Mouse (Mus musculus): ENCODE data around the gene Mmp14. TPM values are rescaled to one million over a fixed set of nuclear protein-coding genes. Genes with fewer than 3 reads are reported as not detected.

The Mmp14 gene
- total RNA-seq, 1 experiment = 29.8 TPM

DNA sequence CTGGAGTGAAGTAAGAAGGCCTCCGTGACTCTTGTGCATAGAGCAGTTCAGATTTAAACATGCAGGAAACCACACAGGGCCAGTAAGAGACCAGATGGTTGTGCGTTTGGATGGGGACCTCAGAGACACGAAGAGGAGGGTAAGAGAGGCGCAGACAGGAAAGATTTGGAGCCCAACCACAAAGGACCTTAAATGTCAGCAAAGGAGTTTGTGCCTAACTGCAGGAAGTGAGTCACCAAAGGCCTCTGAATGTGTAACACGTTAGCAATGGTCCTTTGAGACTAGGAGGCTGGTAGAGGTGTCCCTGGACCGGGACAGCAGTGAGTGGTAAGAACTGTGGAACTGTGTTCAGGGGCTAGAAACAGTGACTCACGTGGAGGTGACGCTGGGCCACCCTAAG is 50.0 kb downstream of the Mmp14 start:
- H3K9ac ChIP-seq (ENCODE audit: insufficient read depth, low read depth, low read length, poor library complexity, severe bottlenecking) = no peak overlapping the region
- in situ Hi-C loops (cut with MboI; ENCODE audit: low sequenced_read_pairs in 2 of 2, unreplicated experiment in 2 of 2) = loop anchor here (25.0 kb wide), 2 partner anchors 94 to 419 kb away; no protein-coding TSS in a partner anchor
- no peak overlapping the region for H3K4me3 ChIP-seq (ENCODE audit: insufficient read depth in 1 of 2, low read depth in 1 of 2, low read length in 2 of 2, poor library complexity in 1 of 2, severe bottlenecking in 1 of 2)
- no peaks in the 10 kb centered on the region for H3K9me3 ChIP-seq (ENCODE audit: control insufficient read depth, insufficient read depth, low read depth, low read length)
- H3K4me1 ChIP-seq (ENCODE audit: control insufficient read depth in 2 of 2, insufficient read depth in 2 of 2, low read length in 2 of 2, poor library complexity in 1 of 2) = peaks cover 0 to 5% of the 10 kb centered on the region in 2 experiments; a peak in 1 of 4 replicates
- DNase-seq (ENCODE audit: low read depth, low spot score) = no peak
- no peak overlapping the region for H3K27ac ChIP-seq (ENCODE audit: insufficient read depth, low read depth, low read length, poor library complexity, severe bottlenecking)
- TF ChIP-seq ZC3H11A (IDR thresholded peaks at IDR 0.05; ENCODE audit: borderline replicate concordance, low read depth, low read length) (no peak), ZNF384 (IDR thresholded peaks at IDR 0.05; ENCODE audit: low read depth, low read length) (no peak), MAFK (IDR thresholded peaks at IDR 0.05; ENCODE audit: insufficient read depth, low read depth, low read length) (no peak), CHD2 (IDR thresholded peaks at IDR 0.05; ENCODE audit: low read depth, low read length) (no peak), HCFC1 (IDR thresholded peaks at IDR 0.05; ENCODE audit: borderline replicate concordance, insufficient read depth, low read length) (no peak)
- H3K36me3 ChIP-seq (ENCODE audit: control insufficient read depth, insufficient read depth, low read length, poor library complexity, severe bottlenecking) = no peaks in the 10 kb centered on the region

DNA sequence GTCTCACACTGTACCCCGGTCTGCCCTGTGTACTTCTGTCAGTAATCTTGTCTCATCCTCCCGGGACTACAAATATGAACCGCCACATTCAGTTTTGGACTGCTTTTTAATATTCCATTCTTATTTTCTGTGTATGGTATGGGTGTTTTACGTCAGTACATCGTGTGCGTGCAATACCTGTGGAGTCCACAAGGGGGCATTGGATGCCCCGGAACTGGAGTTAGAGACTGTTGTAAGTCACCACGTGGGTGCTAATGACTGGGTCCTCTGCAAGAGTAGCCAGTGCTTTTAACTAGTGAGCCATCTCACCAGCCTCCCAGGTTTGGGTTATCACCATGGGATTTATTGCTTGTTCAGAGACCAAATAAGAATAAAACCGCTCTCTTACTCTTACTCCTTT is 51.1 kb downstream of the Mmp14 start:
- Histone ChIP-seq H3K9ac (ENCODE audit: insufficient read depth, low read depth, low read length, poor library complexity, severe bottlenecking) (no peak overlapping the region), H3K4me1 (ENCODE audit: control insufficient read depth in 2 of 2, insufficient read depth in 2 of 2, low read length in 2 of 2, poor library complexity in 1 of 2) (no peaks in the 10 kb centered on the region), H3K9me3 (ENCODE audit: control insufficient read depth, insufficient read depth, low read depth, low read length) (no peaks in the 10 kb centered on the region), H3K36me3 (ENCODE audit: control insufficient read depth, insufficient read depth, low read length, poor library complexity, severe bottlenecking) (no peaks in the 10 kb centered on the region), H3K4me3 (ENCODE audit: insufficient read depth in 1 of 2, low read depth in 1 of 2, low read length in 2 of 2, poor library complexity in 1 of 2, severe bottlenecking in 1 of 2) (no peak overlapping the region), H3K27ac (ENCODE audit: insufficient read depth, low read depth, low read length, poor library complexity, severe bottlenecking) (no peak overlapping the region)
- peak; percentile 73 for DNase-seq (ENCODE audit: low read depth, low spot score)
- TF ChIP-seq ZC3H11A (IDR thresholded peaks at IDR 0.05; ENCODE audit: borderline replicate concordance, low read depth, low read length) (peak; percentile 47; the same call in 1 of the 2 replicates), HCFC1 (IDR thresholded peaks at IDR 0.05; ENCODE audit: borderline replicate concordance, insufficient read depth, low read length) (no peak), MAFK (IDR thresholded peaks at IDR 0.05; ENCODE audit: insufficient read depth, low read depth, low read length) (no peak)
- in situ Hi-C loops (cut with MboI; ENCODE audit: low sequenced_read_pairs in 2 of 2, unreplicated experiment in 2 of 2) = loop anchor here (25.0 kb wide), 2 partner anchors 95 to 420 kb away; no protein-coding TSS in a partner anchor

DNA sequence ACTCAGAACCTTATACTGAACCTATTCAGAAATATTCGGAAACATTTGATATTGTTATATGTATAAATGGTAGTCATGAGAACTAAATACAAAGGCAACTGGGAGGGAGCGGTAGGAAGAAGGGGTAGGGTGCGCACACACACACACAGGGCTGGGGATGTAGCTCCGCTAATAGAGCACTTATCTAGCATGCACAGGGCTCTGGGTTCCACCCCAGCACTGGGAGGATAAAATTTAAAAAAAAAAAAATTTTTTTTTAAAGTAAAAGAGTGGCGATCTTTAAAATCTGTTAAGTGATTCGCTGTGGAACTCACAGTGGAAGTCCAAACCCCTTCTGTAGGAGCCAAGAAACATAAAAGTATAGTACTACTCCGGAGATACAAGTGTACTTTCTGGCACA is 54.5 kb downstream of the Mmp14 start:
- no peak for DNase-seq (ENCODE audit: low read depth, low spot score)
- Histone ChIP-seq H3K9ac (ENCODE audit: insufficient read depth, low read depth, low read length, poor library complexity, severe bottlenecking) (no peak overlapping the region), H3K4me1 (ENCODE audit: control insufficient read depth in 2 of 2, insufficient read depth in 2 of 2, low read length in 2 of 2, poor library complexity in 1 of 2) (no peaks in the 10 kb centered on the region), H3K27ac (ENCODE audit: insufficient read depth, low read depth, low read length, poor library complexity, severe bottlenecking) (no peak overlapping the region), H3K36me3 (ENCODE audit: control insufficient read depth, insufficient read depth, low read length, poor library complexity, severe bottlenecking) (no peaks in the 10 kb centered on the region), H3K9me3 (ENCODE audit: control insufficient read depth, insufficient read depth, low read depth, low read length) (no peaks in the 10 kb centered on the region), H3K4me3 (ENCODE audit: insufficient read depth in 1 of 2, low read depth in 1 of 2, low read length in 2 of 2, poor library complexity in 1 of 2, severe bottlenecking in 1 of 2) (no peak overlapping the region)
- TF ChIP-seq CHD2 (IDR thresholded peaks at IDR 0.05; ENCODE audit: low read depth, low read length) (no peak), ZC3H11A (IDR thresholded peaks at IDR 0.05; ENCODE audit: borderline replicate concordance, low read depth, low read length) (no peak), ZNF384 (IDR thresholded peaks at IDR 0.05; ENCODE audit: low read depth, low read length) (no peak), HCFC1 (IDR thresholded peaks at IDR 0.05; ENCODE audit: borderline replicate concordance, insufficient read depth, low read length) (no peak), MAFK (IDR thresholded peaks at IDR 0.05; ENCODE audit: insufficient read depth, low read depth, low read length) (no peak)
- in situ Hi-C loops (cut with MboI; ENCODE audit: low sequenced_read_pairs in 2 of 2, unreplicated experiment in 2 of 2) = loop anchor here (25.0 kb wide), 2 partner anchors 99 to 424 kb away; no protein-coding TSS in a partner anchor

DNA sequence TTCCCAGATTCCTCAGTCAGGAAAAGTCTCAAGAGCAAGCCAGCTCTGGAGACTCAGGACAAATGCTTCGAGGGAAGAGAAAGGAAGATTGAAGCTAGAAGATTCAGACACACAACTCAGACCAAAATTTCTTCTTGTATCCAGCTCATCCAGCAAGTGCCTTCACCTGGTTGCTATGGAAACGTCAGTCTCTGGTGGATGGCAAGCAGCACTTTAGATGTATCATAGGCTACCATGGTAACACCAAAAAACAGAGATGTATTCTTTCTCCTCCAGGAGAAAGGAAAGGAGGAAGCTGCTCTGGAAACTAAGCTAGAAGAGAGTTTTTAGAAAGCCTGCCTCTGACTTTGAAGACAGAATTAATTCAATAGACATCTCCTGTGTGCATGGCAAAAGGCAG is 56.3 kb downstream of the Mmp14 start:
- in situ Hi-C loops (cut with MboI; ENCODE audit: low sequenced_read_pairs in 2 of 2, unreplicated experiment in 2 of 2) = loop anchor here (25.0 kb wide), 2 partner anchors 100 to 425 kb away; no protein-coding TSS in a partner anchor
- DNase-seq (ENCODE audit: low read depth, low spot score) = no peak
- Histone ChIP-seq H3K9ac (ENCODE audit: insufficient read depth, low read depth, low read length, poor library complexity, severe bottlenecking) (no peak overlapping the region), H3K27ac (ENCODE audit: insufficient read depth, low read depth, low read length, poor library complexity, severe bottlenecking) (no peak overlapping the region), H3K4me3 (ENCODE audit: insufficient read depth in 1 of 2, low read depth in 1 of 2, low read length in 2 of 2, poor library complexity in 1 of 2, severe bottlenecking in 1 of 2) (no peak overlapping the region), H3K9me3 (ENCODE audit: control insufficient read depth, insufficient read depth, low read depth, low read length) (no peaks in the 10 kb centered on the region), H3K36me3 (ENCODE audit: control insufficient read depth, insufficient read depth, low read length, poor library complexity, severe bottlenecking) (no peaks in the 10 kb centered on the region), H3K4me1 (ENCODE audit: control insufficient read depth in 2 of 2, insufficient read depth in 2 of 2, low read length in 2 of 2, poor library complexity in 1 of 2) (no peaks in the 10 kb centered on the region)
- TF ChIP-seq MAFK (IDR thresholded peaks at IDR 0.05; ENCODE audit: insufficient read depth, low read depth, low read length) = no peak
- TF ChIP-seq ZNF384 (IDR thresholded peaks at IDR 0.05; ENCODE audit: low read depth, low read length) = no peak
- no peak for TF ChIP-seq CHD2 (IDR thresholded peaks at IDR 0.05; ENCODE audit: low read depth, low read length)
- TF ChIP-seq ZC3H11A (IDR thresholded peaks at IDR 0.05; ENCODE audit: borderline replicate concordance, low read depth, low read length) = no peak
- TF ChIP-seq HCFC1 (IDR thresholded peaks at IDR 0.05; ENCODE audit: borderline replicate concordance, insufficient read depth, low read length) = no peak

DNA sequence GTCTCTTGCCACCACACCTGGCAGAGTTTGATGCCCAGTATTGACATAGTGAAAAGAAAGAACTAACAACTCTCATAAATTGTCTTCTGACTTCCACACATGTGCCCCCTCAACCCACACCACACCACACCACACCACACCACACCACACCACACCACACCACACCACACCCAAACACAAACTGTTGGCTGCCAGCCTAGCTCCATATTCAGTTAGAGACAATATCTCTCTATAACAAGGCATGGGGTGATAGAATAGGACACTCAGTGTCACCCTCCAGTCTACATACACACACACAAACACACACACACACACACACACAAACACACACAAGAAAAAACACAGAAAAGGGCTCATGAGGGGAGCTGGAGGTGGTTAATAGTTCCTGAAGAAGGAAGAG is 56.9 kb downstream of the Mmp14 start:
- no peak overlapping the region for H3K4me3 ChIP-seq (ENCODE audit: insufficient read depth in 1 of 2, low read depth in 1 of 2, low read length in 2 of 2, poor library complexity in 1 of 2, severe bottlenecking in 1 of 2)
- H3K36me3 ChIP-seq (ENCODE audit: control insufficient read depth, insufficient read depth, low read length, poor library complexity, severe bottlenecking) = no peaks in the 10 kb centered on the region
- no peak for DNase-seq (ENCODE audit: low read depth, low spot score)
- H3K27ac ChIP-seq (ENCODE audit: insufficient read depth, low read depth, low read length, poor library complexity, severe bottlenecking) = no peak overlapping the region
- H3K9me3 ChIP-seq (ENCODE audit: control insufficient read depth, insufficient read depth, low read depth, low read length) = no peaks in the 10 kb centered on the region
- H3K4me1 ChIP-seq (ENCODE audit: control insufficient read depth in 2 of 2, insufficient read depth in 2 of 2, low read length in 2 of 2, poor library complexity in 1 of 2) = no peaks in the 10 kb centered on the region
- H3K9ac ChIP-seq (ENCODE audit: insufficient read depth, low read depth, low read length, poor library complexity, severe bottlenecking) = no peak overlapping the region
- in situ Hi-C loops (cut with MboI; ENCODE audit: low sequenced_read_pairs in 2 of 2, unreplicated experiment in 2 of 2) = loop anchor here (25.0 kb wide), 2 partner anchors 101 to 426 kb away; no protein-coding TSS in a partner anchor
- TF ChIP-seq CHD2 (IDR thresholded peaks at IDR 0.05; ENCODE audit: low read depth, low read length) (no peak), HCFC1 (IDR thresholded peaks at IDR 0.05; ENCODE audit: borderline replicate concordance, insufficient read depth, low read length) (no peak), MAFK (IDR thresholded peaks at IDR 0.05; ENCODE audit: insufficient read depth, low read depth, low read length) (no peak), ZNF384 (IDR thresholded peaks at IDR 0.05; ENCODE audit: low read depth, low read length) (no peak), ZC3H11A (IDR thresholded peaks at IDR 0.05; ENCODE audit: borderline replicate concordance, low read depth, low read length) (no peak)

Data from ES-E14 (cell line).